Mouse (Mus musculus) ovary, postnatal 14 days (tissue): ENCODE results near the gene Synrg.

Source experiments
- DNase-seq: peaks from one replicate; pipeline ENCODE4 v3.0.0; 2022; ENCODE audit warnings: low spot score

The Synrg gene

DNA sequence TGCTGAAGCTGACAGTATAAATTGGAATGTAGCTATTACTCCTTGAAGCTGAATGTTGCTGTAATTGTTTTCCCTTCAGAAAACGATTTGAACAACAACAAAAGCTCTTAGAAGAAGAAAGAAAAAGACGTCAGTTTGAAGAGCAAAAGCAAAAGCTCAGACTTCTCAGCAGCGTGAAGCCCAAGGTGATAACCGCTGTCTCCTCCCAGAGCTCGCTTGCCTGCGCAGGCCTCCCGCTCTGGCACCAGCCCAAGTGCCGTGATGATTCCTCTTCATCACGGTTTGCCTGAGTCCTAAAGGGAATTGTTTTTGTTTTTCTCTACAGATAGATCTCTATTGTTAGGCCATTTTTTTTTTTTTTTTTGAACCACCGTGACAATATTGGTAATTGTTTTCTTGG, 17.1 kb downstream of the Synrg start:
- no peak for DNase-seq

DNA sequence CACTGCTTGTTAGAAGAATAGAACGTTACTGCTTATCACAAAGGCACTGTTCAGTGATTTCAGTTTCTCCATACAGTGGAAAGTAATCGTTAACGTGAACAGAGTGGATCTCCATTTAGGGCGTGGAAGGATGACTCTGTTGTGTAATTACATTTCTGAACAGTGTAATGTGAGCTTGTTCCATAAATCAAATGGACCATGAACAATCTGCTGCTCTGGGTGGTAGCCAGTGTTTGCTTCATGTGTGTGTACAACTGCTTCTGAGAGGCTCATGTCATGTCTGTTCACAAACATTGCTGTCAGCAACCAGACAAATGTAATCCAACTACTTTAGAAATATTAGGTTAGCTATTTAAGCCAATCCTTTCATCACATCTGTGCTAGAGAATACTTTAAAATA, 27.5 kb downstream of the Synrg start:
- DNase-seq: no peak

DNA sequence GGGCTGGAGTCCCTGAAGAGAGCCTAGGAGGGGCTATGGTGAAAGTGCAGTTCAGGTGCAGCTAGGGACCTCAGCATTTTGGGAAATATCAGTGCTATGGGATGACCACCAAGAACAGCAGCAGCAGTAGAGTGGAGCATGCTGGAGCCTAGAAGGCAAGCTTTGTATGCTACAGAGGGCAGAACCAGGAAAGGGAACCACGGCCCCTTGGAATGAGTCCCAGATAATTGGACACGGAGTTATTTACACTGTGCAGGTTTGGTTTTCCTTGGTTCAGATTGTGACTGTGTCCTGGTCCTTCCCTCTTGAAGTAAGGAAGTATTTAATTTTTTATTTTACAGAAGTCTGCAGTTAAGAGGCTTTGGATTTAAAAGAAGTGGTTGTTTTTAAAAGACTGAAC, 29.2 kb downstream of the Synrg start:
- DNase-seq: no peak

DNA sequence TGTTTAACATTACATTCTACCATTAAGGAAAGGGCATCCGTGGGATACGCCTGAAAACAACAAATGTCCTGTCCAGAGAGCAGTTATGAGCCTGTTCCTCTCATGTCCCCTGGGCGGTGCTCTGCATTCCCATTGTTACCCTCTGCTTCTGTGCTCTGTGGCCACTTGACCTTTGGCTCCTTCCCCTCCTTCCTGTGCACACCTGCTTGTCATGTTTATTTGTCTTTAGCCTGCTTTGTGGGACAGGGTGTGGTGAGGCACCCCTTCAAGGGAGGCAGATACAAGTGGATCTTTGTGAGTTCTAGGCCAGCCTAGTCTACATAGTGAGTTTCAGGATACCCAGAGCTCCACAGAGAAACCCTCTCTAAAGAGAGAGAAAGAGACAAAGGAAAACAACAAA, 30.3 kb downstream of the Synrg start:
- no peak for DNase-seq

DNA sequence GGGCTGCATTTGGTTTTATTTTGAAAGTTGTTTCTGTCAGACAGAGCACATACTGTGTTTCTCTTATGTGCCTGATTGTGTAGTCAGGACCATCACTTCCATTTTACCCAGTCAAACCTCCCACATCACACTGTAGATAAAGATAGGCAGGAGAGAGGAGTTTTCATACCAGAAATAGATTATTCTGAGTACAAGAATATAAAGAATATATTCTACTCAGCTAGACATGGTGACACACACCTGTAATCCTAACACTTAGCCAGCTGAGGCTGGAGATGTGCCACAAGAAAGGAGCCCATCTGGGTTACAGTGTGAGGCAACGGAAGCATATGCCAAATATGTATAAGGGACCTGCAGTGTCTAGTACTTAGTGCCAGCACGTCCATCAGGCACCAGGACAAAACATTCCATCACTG, 31.3 kb downstream of the Synrg start:
- DNase-seq: no peak

DNA sequence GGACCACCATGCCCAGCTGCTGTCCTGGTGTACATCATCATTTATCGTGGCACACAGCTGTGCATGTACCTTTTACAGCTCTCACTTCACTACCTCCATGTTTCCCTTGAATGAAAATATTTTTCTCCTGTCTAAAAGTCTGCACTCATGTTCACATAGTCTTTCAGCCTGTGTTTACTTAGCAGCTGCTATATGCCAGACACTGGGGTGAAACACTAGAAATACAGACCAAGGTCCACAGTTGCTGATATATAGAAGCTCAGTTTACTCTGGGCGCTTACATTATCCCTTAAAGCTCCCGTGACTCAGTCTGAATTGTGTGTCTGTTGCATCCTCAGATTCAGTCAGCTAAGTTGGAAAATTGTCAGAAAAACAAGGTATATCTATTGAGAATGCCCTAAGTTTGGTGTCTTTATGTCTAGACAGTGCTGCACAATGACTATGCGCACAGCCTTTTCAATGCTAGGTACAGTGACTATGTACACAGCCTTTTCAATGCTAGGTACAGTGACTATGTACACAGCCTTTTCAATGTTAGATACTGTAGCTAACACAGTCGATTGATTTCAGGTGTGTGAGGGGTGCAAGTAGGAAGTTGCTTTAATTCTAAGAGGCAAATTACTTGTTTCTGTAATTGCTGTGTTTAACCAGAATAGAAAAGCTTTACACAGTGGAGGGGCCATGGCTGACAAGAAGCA, 33.1 kb downstream of the Synrg start:
- DNase-seq: no peak

DNA sequence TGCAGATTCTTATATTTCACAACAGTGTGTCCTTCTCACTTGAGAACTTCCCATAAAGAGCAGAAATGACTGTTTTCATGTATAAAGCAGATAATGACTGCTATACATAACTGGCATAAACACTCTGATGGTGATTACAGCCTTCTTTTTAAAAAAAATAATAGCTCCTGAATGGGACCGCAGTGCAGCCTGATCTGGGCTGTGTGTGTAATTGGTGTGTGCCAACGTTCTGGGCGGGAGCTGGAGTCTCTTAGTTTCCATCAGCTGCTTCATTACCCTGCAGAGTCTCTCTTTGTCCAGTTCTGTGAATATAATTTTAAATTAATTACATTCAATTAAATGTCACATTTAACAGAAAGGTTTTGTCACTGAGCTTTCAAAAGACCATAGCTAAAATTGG, 34.8 kb downstream of the Synrg start:
- DNase-seq: no peak

DNA sequence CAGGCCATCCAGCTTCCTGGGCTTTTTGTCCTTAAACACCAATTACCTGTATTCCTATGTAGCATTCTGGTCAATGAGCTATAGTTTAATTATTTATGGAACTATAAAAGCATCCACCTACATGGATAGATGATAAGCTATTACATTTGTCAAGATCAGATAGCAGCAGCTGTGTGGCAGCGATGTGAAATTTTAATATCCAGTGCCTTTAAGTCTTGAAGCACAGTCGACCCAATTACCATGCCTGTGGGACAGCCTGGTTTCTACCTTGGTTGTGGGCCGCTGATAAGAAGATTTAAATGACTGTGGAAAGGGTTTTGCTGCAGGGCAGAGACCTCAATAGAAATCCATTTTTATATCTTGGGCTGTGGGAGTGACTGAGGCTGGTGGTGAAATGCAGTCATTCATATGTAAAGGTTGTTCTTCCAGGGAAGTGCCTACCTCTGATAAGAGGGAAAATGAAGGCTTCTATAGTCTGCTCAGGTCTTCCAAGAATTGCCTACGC, 35.2 kb downstream of the Synrg start:
- DNase-seq: no peak

DNA sequence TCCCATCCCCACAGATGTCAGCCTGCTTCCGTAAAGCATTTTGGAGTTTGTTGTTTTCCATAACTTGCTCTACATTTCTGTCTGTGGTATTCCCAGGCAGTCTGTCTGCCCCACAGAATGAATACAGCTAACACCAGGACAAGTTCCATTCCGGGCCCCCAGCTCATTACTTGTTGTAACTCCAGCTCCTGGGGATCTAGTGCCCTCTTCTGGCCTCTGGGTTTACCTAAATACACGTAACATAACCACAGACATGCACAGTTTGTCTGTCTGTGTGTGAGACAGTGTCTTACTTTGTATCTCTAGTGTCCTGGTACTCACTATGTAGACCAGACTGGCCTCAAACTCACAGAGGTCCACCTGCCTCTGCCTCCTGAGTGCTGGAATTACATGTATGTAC, 37.0 kb downstream of the Synrg start:
- DNase-seq: no peak

DNA sequence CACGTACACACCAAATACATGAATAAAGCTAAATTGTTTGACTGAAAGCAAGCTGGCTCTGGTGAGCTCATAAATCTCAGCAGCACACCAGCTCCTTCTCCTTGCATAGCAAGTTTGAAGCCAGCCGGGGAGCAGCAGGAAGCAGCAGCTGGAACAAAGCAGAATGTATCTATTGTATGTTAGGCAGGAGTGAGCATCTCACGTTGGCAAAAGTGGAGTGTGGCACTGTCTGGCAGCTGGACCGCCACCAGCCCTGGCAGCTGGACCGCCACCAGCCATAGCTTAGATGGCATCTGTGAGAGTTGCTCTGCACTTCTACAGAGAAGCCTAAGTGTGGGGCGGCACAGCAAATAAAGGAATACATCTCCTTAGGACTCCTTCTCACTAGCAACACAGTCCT, 39.8 kb downstream of the Synrg start:
- DNase-seq: no peak

DNA sequence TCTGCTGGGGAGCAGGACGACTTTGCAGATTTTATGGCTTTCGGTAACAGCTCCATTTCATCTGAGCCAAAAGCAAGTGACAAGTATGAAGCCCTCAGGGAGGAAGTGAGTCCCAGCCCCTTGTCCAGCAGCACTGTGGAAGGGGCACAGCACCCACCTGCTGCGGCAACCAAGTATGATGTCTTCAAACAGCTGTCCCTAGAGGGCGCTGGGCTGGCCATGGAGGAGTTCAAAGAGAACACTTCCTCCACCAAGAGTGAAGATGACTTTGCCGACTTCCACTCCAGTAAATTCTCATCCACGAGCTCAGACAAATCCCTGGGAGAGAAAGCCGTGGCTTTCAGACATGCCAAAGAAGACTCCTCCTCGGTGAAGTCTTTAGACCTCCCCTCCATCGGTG, 44.8 kb downstream of the Synrg start:
- DNase-seq: no peak

DNA sequence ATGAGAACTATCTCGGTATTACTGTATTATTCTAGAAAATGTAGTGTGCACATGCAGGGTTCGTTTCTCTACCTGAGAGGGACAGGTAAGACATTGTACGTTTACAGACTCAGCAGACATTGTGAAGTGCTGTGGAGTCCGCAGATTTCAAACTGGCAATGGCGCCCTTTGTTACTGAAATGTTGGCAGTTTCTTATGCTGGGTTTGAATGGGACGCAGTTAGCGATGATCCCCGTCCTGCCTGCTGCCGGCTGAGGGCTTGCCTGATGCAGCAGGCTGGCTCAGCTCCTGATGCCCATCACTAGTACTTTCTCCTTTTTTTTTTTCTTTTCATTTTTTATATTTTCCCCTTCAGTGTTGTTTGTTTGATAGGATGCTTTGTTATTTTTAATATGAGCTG, 46.2 kb downstream of the Synrg start:
- no peak for DNase-seq

DNA sequence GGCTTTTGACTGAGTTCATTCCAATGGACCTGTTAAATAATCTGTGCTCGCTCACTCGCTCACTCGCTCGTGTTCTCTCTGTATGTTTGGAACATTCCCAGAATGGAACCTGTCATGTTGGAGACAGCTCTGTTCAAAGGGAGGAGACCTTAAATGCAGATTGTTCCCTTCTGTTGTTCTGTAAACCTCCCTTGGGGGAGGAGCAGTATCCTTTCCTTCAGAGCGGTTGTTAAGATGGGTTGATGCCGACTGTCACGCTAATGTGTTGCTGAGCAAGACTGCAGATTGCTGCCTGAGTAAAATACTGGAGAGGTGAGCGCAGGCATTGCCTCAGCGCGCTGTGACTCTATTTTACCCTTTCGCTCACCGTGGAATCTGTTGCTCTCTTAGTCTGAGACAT, 46.8 kb downstream of the Synrg start:
- DNase-seq: no peak

DNA sequence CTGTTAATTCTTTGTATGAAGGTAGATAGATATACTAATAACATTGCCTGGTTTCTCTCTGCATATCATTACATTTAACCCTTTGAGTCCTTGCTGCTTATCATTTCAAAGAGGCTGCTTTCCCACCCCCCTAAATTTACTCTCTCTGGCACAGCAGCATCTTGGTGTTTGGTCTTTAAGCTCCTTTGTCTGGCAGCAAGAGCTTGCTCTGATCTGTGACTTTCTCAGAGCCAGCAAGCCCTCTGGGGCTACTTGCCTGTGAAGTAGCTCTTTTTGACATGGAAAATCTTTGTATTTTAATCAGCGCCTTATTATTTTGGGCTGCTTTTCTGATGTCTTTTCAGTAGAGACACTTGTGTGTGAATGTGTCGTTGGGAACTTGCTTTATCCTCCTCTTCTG, 47.3 kb downstream of the Synrg start:
- DNase-seq: no peak

DNA sequence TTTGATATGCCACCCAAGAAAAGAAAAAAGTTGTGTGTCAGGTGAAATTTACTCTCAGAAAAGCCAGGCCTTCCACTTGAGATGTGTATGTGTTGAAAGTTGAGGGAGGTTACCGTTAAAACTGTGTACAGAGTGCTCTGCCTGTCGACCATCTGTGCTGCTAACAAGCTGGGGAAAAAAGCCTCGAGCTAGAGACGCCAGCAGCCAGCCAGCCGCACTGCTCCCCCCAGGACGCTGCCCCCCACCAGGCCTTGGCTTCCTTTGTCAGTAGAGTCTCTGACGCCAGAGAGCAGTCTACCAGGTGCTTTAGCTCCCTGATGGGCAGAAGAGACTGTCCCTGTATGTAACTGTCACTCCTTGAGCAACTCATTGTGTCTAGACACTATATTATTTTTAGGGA, 48.9 kb downstream of the Synrg start:
- DNase-seq: no peak

DNA sequence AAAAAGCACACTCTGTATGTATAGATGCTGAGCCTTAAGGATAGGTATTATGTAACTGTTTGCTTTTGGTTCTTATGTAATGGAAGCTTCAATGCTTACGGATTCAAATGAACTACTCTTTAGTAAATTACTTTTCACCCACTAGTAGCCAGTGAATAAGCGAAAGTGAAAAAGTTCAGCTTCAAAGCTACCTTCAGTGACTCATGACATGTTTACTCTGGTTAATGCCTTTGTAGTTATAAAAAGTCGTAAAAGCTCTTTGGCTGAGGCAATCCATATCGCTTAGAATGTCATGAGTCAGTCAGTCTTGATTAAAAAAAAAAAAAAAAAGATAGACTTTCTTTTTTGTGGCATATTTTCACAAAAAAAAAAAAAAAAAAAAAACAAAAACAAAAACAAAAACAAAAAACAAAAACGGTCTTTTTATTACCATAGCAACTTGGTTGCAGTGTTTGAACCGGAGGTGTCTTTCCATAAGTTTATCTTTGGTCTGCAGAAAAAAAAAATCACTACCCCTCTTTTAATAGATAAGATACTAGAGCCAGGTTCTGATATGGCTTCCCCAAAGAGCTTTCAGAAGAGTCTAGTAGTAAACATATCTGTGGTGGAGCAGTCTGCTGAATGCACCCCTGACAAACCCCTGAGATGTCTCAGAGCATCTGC, 52.0 kb downstream of the Synrg start:
- no peak for DNase-seq

DNA sequence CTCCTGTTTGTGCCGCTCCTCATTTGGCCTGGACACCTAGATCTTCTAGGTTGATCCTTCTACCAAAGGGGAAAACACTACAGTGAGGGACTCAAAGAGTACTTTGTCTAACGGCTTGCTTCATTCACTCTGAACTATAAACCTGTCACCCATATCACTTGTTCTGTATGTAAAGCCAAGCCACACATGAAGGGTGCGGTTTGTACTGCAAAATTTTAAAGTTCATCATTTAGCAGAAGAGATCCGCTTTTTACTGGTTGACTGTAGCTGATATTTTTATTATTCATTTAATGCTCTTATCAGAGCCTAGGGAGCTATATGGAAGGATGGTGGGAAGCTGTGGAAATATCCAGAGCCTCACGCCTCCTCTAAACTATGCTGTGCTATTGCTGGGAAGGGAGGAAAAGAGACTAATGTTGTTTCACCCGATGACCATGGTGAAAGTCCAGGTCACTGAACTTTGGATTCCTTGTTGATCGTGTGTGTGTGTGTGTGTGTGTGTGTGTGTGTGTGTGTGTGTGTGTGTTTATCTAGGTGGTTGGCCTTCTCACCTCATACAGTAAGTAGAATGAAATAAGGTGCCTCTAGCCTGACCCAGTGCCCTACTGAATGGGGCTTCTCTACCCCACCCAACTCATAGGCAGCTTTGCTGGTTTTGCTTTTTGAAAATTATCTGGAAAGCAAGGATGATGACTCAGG, 52.7 kb downstream of the Synrg start:
- no peak for DNase-seq

DNA sequence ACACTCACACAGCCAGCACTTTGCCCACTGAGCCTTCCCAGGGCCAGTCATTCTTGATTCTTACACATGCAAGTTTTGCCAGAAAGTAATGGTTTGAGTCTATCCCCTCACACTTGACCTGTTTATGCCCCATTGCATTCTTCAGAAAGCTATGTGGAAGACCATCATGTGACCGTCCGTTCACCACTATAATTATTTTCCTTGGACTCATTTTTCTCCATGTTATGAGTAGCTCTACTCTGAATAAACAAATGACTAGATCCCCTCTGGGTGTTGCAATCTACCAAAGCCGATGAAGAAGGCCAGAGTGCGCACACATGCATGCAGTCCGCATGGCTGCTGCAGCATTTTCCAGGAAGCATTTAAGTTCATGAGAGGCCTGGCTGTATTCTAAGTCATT, 63.0 kb downstream of the Synrg start:
- no peak for DNase-seq

DNA sequence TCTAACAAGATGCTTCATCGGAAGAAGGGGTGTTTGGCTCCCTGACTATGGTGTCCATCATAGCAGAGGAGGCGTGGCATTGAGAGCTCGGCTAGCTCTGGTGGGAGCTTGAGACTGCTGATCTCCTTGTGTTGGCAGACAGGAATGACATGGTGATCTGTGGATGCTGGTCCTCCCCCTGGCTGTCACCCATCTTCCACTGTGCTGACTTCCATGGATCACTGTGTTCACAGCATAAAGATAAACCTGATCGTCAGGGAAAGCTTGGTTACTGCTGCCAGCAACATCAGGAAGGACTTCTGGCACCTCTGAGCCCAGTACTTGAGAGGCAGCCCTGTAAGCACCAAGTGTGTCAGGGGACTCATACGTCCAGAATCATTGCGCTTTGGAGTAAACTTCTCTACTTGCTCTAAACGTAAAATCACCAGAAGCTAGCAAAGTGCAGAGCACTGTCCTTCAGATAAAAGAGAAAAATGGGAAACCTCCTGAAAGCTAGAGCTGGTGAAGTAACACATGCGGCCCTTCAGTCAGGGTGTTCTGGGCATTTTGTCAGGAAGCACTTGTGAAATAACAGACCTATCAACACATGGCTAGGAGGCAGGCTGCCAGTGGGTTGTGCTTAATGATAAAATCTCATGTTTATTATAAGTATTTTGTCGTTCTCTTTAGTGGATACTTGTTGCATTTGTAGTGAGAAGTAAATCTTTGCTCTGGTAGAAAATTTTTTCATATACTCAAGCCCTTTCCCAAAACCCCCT, 64.2 kb downstream of the Synrg start:
- DNase-seq: peak; percentile 33

DNA sequence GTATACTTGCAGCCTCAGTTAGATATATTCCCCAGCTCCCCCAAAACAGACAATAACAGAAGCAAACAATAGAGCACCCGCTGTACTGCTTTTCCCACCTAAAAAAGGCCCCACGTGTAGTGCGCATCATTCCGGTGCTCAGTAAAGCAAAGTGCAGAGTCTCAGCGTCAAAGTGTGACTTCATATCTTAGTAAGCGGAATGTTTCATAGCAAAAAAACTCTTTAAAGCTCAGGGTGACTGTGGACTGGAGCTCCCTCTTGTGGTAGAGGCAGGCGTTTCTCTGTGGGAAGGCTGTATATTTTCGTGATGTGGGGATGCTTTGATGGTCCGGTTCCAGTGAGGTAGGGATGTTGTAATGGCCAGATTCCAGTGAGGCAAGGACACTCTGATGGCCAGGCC, 67.7 kb downstream of the Synrg start:
- peak; percentile 23 for DNase-seq

DNA sequence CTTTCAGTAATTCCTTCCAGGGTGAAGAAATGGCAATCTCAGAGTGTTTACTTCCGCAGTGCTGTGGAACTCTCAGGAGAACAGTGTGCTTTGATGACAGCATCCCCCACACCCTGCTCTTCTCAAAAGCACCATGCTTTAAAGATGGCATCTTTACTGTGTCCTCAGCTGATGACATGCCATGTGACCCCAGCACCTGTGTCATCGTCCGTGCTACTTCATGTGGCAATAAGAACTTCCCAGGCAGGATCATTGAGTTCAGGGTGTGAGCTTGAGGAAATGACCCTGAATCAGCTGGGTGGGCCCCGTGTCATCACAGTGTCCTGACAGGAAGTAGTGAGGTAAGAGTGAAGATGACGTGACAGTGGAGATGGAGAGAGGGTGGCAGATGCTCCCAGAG, 68.3 kb downstream of the Synrg start:
- no peak for DNase-seq

DNA sequence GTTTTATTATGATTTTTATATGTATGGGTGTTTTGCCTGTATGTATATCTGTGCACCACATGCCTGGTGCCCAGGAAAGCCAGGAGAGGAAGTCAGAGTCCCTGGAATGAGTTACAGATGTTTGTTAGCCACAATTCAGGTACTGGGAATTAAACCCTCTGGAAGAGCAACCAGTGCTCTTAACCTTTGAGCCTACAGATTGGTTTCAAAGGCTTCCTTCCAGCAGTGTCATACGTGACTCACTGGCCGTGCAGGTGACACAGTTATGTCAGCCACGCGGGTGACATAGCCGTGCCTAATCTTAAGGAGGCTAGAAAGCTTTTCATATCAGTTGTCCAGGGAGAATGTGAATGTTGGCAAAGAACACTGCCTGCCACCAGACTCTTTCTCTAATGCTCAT, 69.4 kb downstream of the Synrg start:
- no peak for DNase-seq

DNA sequence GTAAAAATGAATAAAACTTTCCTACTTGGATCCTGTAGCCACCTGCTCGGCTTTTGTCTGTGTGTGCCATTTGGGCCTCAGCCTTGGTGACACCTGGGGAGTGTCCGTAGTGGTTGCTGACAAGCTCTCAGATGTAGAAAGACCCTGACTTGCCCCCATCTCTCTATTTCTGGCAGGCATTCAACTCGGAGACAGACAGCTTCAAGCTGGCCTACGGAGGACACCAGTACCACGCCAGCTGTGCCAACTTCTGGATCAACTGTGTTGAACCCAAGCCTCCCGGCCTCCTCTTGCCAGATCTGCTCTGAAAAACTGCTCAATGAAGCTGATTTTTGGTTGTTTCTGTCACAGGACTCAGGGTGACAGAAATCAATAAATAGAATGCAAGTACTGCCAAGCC, 76.4 kb downstream of the Synrg start:
- no peak for DNase-seq
